Mouse (Mus musculus) CH12.LX (cell line): ENCODE measurements around the gene Ndc1. TPM values are rescaled to one million over a fixed set of nuclear protein-coding genes. Genes with fewer than 3 reads are reported as not detected.
"Not testable (repeated sequence)": the region's sequence is repeated elsewhere in the genome, so short reads cannot be mapped to it uniquely, and the experiment has no call there.

Source experiments
- DNase-seq: peaks from one replicate; pipeline ENCODE4 v3.0.0-alpha.2; 2013; ENCODE audit errors: extremely low read depth
- H3K27ac ChIP-seq: 2 replicates; pipeline ENCODE4 v1.5.1; 2012; ENCODE audit warnings: low read depth, mild to moderate bottlenecking, control low read depth, moderate library complexity; ENCODE audit not compliant: insufficient read depth
- H3K27me3 ChIP-seq: replicated peaks from 2 replicates; pipeline ENCODE3; 2012; ENCODE audit warnings: inconsistent platforms
- H3K36me3 ChIP-seq, 2 experiments: replicated peaks in 1 of 2; 2 replicates each; pipeline versions ENCODE3 to v1.6.1; 2012; ENCODE audit warnings: inconsistent platforms in 1 of 2, low read length in 1 of 2, mild to moderate bottlenecking in 1 of 2, mixed read lengths in 1 of 2, moderate library complexity in 1 of 2; ENCODE audit not compliant: control insufficient read depth in 1 of 2, insufficient read depth in 1 of 2
- H3K4me1 ChIP-seq, 2 experiments: 2 replicates each; pipeline ENCODE4 v1.6.1; 2012; ENCODE audit warnings: inconsistent platforms in 1 of 2, moderate library complexity in 1 of 2; ENCODE audit not compliant: insufficient read depth in 2 of 2, control insufficient read depth in 1 of 2
- H3K4me2 ChIP-seq: 2 replicates; pipeline ENCODE4 v1.6.1; 2012; ENCODE audit warnings: low read depth, mild to moderate bottlenecking, control low read depth; ENCODE audit not compliant: poor library complexity, insufficient read depth, severe bottlenecking
- H3K4me3 ChIP-seq, 3 experiments: fragments of 150-350 bp in 1 of 3; sonication (generic) in 1 of 3; replicated peaks in 1 of 3; 2 replicates each; pipeline versions ENCODE3 to v1.5.1; 2011 to 2012; ENCODE audit warnings: low read depth in 2 of 3, low read length in 2 of 3, mild to moderate bottlenecking in 2 of 3, moderate library complexity in 2 of 3, control low read depth in 1 of 3, improper control_type of control experiment in 1 of 3, inconsistent platforms in 1 of 3, mixed read lengths in 1 of 3; ENCODE audit not compliant: poor library complexity in 1 of 3
- H3K79me2 ChIP-seq: replicated peaks from 2 replicates; pipeline ENCODE4 v1.6.1; 2012; ENCODE audit warnings: mild to moderate bottlenecking, moderate library complexity; ENCODE audit not compliant: control insufficient read depth, poor library complexity, insufficient read depth, severe bottlenecking; ENCODE audit errors: extremely low read depth
- H3K9ac ChIP-seq: 2 replicates; pipeline ENCODE4 v1.6.1; 2012; ENCODE audit warnings: low read depth, mild to moderate bottlenecking, control low read depth, moderate library complexity; ENCODE audit not compliant: insufficient read depth
- H3K9me3 ChIP-seq: replicated peaks from 2 replicates; pipeline ENCODE3; 2012; ENCODE audit warnings: low read length, inconsistent platforms, mixed read lengths
- BHLHE40 ChIP-seq: IDR thresholded peaks from 2 replicates; pipeline ENCODE4 v1.6.1; 2011; ENCODE audit warnings: mild to moderate bottlenecking, low read depth, low read length, improper control_type of control experiment
- CHD1 ChIP-seq: IDR thresholded peaks from 2 replicates; pipeline ENCODE4 v1.6.1; 2012; ENCODE audit warnings: low read depth, low read length, improper control_type of control experiment, inconsistent platforms
- CHD2 ChIP-seq: IDR thresholded peaks from 2 replicates; pipeline ENCODE4 v1.6.1; 2011; ENCODE audit warnings: low read length, improper control_type of control experiment
- CTCF ChIP-seq, 2 experiments: IDR thresholded peaks in 1 of 2; conservative IDR thresholded peaks in 1 of 2; 2 replicates each; pipeline ENCODE4 v1.5.1; 2011 to 2012; ENCODE audit warnings: low read depth in 2 of 2, low read length in 2 of 2, improper control_type of control experiment in 1 of 2, inconsistent platforms in 1 of 2, mild to moderate bottlenecking in 1 of 2, moderate library complexity in 1 of 2
- EP300 ChIP-seq: IDR thresholded peaks from 2 replicates; pipeline ENCODE4 v1.6.1; 2011; ENCODE audit warnings: low read length, improper control_type of control experiment
- ETS1 ChIP-seq: conservative IDR thresholded peaks from 2 replicates; pipeline ENCODE4 v1.6.1; 2012; ENCODE audit warnings: low read depth, mild to moderate bottlenecking, inconsistent platforms, low read length, improper control_type of control experiment, moderate library complexity
- HCFC1 ChIP-seq: IDR thresholded peaks from 2 replicates; pipeline ENCODE4 v1.6.1; 2012; ENCODE audit warnings: low read depth, mild to moderate bottlenecking, inconsistent platforms, low read length, improper control_type of control experiment
- IRF4 ChIP-seq: IDR thresholded peaks from 2 replicates; pipeline ENCODE4 v1.6.1; 2014; ENCODE audit warnings: low read depth, mild to moderate bottlenecking, inconsistent platforms, low read length, improper control_type of control experiment
- JUN ChIP-seq: IDR thresholded peaks from 2 replicates; pipeline ENCODE4 v1.6.1; 2011; ENCODE audit warnings: low read depth, mild to moderate bottlenecking, low read length, improper control_type of control experiment, moderate library complexity; ENCODE audit not compliant: insufficient read depth
- JUND ChIP-seq: conservative IDR thresholded peaks from 2 replicates; pipeline ENCODE4 v1.6.1; 2011; ENCODE audit warnings: low read depth, low read length, improper control_type of control experiment
- MXI1 ChIP-seq: IDR thresholded peaks from 2 replicates; pipeline ENCODE4 v1.6.1; 2011; ENCODE audit warnings: mild to moderate bottlenecking, low read depth, low read length, improper control_type of control experiment
- POLR2A ChIP-seq: IDR thresholded peaks from 2 replicates; pipeline ENCODE4 v1.6.1; 2011; ENCODE audit warnings: low read depth, mild to moderate bottlenecking, improper control_type of control experiment, low read length
- RCOR1 ChIP-seq: conservative IDR thresholded peaks from 2 replicates; pipeline ENCODE4 v1.6.1; 2012; ENCODE audit warnings: low read depth, mild to moderate bottlenecking, inconsistent platforms, low read length, improper control_type of control experiment
- SIN3A ChIP-seq: IDR thresholded peaks from 2 replicates; pipeline ENCODE4 v1.6.1; 2012; ENCODE audit warnings: low read length, improper control_type of control experiment, inconsistent platforms
- TCF12 ChIP-seq: IDR thresholded peaks from 2 replicates; pipeline ENCODE4 v1.6.1; 2014; ENCODE audit warnings: low read depth, mild to moderate bottlenecking, inconsistent platforms, low read length, improper control_type of control experiment
- UBTF ChIP-seq: IDR thresholded peaks from 2 replicates; pipeline ENCODE4 v1.6.1; 2012; ENCODE audit warnings: low read depth, mild to moderate bottlenecking, inconsistent platforms, low read length, improper control_type of control experiment, moderate library complexity
- ZKSCAN1 ChIP-seq: IDR thresholded peaks from 2 replicates; pipeline ENCODE4 v1.6.1; 2012; ENCODE audit warnings: low read depth, inconsistent platforms, low read length, improper control_type of control experiment, borderline replicate concordance
- ZNF384 ChIP-seq: IDR thresholded peaks from 2 replicates; pipeline ENCODE4 v1.6.1; 2012; ENCODE audit warnings: low read depth, low read length, improper control_type of control experiment, inconsistent platforms
- dilution Hi-C: fragments of 300-500 bp; cut with MboI; formaldehyde crosslinking; loops from 2 replicates; pipeline ENCODE4 v1.14.3; 2020; ENCODE audit warnings: low sequenced_read_pairs; ENCODE audit not compliant: extremely low pct_unique_long_range_greater_than_20kb, extremely low pct_ligation_motif_present
- in situ Hi-C: fragments of 300-500 bp; cut with MboI; formaldehyde crosslinking; loops from 3 replicates; pipeline ENCODE4 v1.14.3; 2019; ENCODE audit warnings: low sequenced_read_pairs, low pct_ligation_motif_present, low pct_unique_long_range_greater_than_20kb, mixed read lengths
- polyA plus RNA-seq: library from polyadenylated mRNA; unstranded; fragments of >175 nt; gene quantifications from 2 replicates; pipeline ENCODE4 v1.2.1, GENCODE M21; 2012; ENCODE audit warnings: low read depth; ENCODE audit not compliant: insufficient read length
- total RNA-seq, 2 experiments: library from RNA; depleted of rRNA; stranded (reverse); fragments of 300-350 nt in 1 of 2; fragments of >200 nt in 1 of 2; gene quantifications; 2 replicates each; pipeline ENCODE4 v1.2.3; 2012 to 2014

The Ndc1 gene
- total and polyA plus RNA-seq, 3 experiments = 49.1 to 86.5 (median 71.3) TPM

DNA sequence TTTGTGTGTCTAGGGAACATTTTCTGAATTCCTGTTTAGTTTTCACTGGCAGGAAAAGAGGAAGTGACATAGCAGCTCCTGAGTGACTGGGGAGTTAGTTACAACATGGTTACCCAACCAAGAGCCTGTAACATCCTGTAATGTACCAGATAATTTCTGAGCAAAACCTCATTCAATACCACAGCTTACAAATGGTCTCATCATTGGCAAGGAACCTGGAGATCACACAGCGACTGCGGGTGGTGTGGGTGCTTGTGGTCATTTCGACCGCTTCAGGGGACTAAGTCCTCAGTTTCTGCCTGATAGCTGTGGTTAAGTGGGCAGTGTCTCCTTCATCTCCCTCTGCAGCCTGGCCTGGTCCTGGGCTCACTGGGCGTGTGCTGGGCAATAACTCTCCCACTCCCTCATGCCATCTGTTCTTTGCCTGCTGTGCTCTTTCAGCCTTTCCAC is 3.4 kb upstream of the Ndc1 start:
- Histone ChIP-seq H3K9me3 (no peaks in the 10 kb centered on the region), H3K79me2 (peaks cover 14% of the 10 kb centered on the region), H3K4me2 (no peak overlapping the region), H3K4me1 (peaks cover 7 to 32% of the 10 kb centered on the region in 2 experiments), H3K27ac (no peak overlapping the region), H3K4me3 (no peak overlapping the region), H3K27me3 (no peaks in the 10 kb centered on the region), H3K36me3 (peaks cover 2 to 11% of the 10 kb centered on the region in 2 experiments), H3K9ac (no peak overlapping the region)
- DNase-seq = no peak
- in situ Hi-C loops (no loop called here), dilution Hi-C loops (no loop called here)
- TF ChIP-seq EP300 (0 out of 2 replicates have a peak, but pooled peaks have one; percentile 12), POLR2A (no peak)

DNA sequence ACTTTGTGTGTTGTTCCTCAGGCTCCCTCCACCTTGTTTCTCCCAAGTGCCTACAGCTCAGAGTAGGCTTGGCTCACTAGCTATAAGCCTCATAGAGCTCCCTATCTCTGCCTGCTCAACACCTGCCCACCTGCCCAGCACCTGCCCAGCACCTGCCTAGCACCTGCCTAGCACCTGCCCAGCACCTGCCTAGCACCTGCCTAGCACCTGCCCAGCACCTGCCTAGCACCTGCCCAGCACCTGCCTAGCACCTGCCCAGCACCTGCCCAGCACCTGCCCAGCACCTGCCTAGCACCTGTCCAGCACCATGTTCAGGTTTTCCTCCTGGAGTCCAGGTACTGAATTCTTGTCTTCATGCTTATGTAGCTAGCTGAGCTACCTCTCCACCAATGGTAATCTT is 1.2 kb upstream of the Ndc1 start:
- peaks cover 7 to 23% of the 10 kb centered on the region in 2 experiments for H3K4me1 ChIP-seq
- H3K9ac ChIP-seq, H3K27ac ChIP-seq, H3K4me2 ChIP-seq, H3K9me3 ChIP-seq, DNase-seq, H3K4me3 ChIP-seq, H3K27me3 ChIP-seq, in situ Hi-C loops, dilution Hi-C loops: not testable (repeated sequence)
- TF ChIP-seq TCF12 = peak; percentile 61; the same call in 1 of the 2 replicates
- peaks cover 5 to 22% of the 10 kb centered on the region in 2 experiments for H3K36me3 ChIP-seq
- H3K79me2 ChIP-seq = peaks cover 20% of the 10 kb centered on the region

DNA sequence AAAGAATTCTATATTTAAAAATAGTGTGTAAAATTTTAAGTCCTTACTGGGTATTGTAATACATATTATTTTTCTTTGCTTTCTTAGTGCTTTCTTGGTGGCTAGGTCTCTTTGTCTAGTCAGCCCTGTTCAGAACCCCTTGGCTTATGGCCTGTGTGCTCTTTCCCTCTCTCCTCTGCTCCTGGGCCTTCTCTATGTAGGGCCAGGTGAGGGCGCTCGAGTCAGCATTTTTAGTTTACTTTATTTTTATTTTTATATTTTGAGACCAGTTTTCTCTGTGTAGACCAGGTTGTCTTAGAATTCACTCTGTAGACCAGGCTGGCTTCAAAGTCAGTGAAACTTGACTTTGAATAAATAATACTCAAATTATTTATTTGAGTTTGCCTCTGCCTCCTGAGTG is 4.7 kb downstream of the Ndc1 start:
- no peak for DNase-seq
- in situ Hi-C loops (no loop called here), dilution Hi-C loops (no loop called here)
- H3K9me3 ChIP-seq = no peaks in the 10 kb centered on the region
- TF ChIP-seq JUND (no peak), ZKSCAN1 (no peak), CTCF (conservative IDR thresholded peaks at IDR 0.05 in 1 of 2, IDR thresholded peaks at IDR 0.05 in 1 of 2; ENCODE audit: low read depth in 2 of 2, low read length in 2 of 2) (peak in 1 of 2 experiments; percentile 43; a peak in 2 of 4 replicates), HCFC1 (no peak)
- no peak overlapping the region for H3K27ac ChIP-seq
- peaks cover 23% of the 10 kb centered on the region for H3K79me2 ChIP-seq
- no peak overlapping the region for H3K4me2 ChIP-seq
- H3K36me3 ChIP-seq = peaks cover 45 to 73% of the 10 kb centered on the region in 2 experiments
- no peaks in the 10 kb centered on the region for H3K27me3 ChIP-seq
- H3K4me3 ChIP-seq = no peak overlapping the region
- H3K4me1 ChIP-seq = peaks cover 0 to 12% of the 10 kb centered on the region in 2 experiments; a peak in 3 of 4 replicates
- H3K9ac ChIP-seq = no peak overlapping the region

DNA sequence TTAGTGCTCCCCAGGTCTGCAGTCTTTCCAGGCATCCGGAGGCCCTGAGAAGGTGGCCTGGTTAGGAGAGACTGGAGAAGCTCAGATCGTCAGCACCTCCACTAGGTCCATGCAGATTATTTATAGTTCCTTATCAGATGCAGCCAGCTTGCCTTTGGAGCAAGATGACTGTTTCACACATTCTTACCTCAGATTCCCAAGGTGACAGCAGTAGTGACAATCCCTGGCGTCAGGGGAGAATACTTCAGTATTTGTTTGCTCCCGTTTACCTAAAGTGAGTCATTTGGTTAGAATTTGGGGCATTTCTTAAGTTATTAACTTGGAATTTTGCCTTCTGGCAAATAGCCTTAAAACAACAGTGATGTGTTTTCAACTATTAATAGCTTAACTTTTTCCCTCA is 7.1 kb downstream of the Ndc1 start:
- TF ChIP-seq CHD1 (no peak), JUN (no peak), BHLHE40 (no peak), UBTF (no peak), ETS1 (no peak), IRF4 (no peak), MXI1 (no peak), ZNF384 (no peak), CHD2 (no peak), CTCF (conservative IDR thresholded peaks at IDR 0.05 in 1 of 2, IDR thresholded peaks at IDR 0.05 in 1 of 2; ENCODE audit: low read depth in 2 of 2, low read length in 2 of 2) (no peak), RCOR1 (no peak), SIN3A (no peak)
- Histone ChIP-seq H3K79me2 (peaks cover 5% of the 10 kb centered on the region), H3K4me2 (no peak overlapping the region), H3K9ac (no peak overlapping the region), H3K4me3 (no peak overlapping the region), H3K27me3 (no peaks in the 10 kb centered on the region), H3K4me1 (peaks cover 0 to 2% of the 10 kb centered on the region in 2 experiments; a peak in 2 of 4 replicates), H3K9me3 (no peaks in the 10 kb centered on the region), H3K27ac (no peak overlapping the region), H3K36me3 (peaks cover 53 to 84% of the 10 kb centered on the region in 2 experiments)
- DNase-seq = no peak
- in situ Hi-C loops (no loop called here), dilution Hi-C loops (no loop called here)
